Mouse (Mus musculus): ENCODE data around the gene Pla2g4d.

Pla2g4d gene

DNA sequence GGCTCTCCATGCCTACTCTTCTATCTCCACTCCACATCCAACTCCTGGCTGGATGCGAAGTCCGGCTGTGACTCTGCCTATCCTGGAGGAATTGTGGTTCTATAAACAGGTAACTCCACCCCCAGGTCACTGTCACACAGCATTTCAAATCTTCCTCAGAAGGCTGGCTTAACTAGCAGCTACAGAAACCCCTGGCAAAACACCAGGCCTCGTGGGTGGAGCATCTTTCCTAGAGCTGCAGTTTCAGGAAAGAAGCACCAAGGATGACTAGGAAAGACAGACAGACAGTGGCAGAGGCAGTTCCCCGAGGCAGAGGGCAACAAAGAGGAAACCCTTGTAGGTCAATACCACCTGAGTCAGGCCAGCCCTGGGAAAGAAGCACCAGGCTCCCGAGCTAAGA is at the start of gene Pla2g4d:
TSS of gene Pla2g4d (minus strand) at position 203 of the 400 bp plus-strand sequence.
- DNase-seq (ENCODE audit: low spot score) = no peak

GRCm38 (mm10) chr2:120337886-120338285 is 48.9 kb upstream of the Pla2g4d start:
- DNase-seq (ENCODE audit: low spot score) = no peak

DNA sequence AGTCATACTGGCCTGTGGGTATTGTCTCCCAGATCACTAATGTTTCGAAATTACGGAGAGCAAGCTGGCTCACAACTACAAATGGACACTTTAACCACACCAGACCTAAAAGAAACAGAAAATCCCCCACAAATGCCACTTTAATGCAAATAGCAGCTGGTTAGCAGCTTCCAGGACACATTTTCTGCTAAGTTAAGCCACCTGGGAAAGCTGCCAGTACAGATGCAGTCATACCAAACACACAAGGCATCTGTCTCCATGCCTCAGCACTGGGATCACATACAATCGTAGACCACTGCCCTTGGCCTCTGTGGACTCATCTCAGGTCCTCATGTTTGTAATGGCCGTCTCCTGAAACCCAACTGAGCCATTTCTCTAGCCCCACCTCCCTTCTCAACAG is 42.6 kb upstream of the Pla2g4d start:
- no peak for DNase-seq (ENCODE audit: low spot score)

- DNase-seq (ENCODE audit: low spot score) = no peak
Observed at GRCm38 (mm10) chr2:120315077-120315476, 26.1 kb upstream of the Pla2g4d start.

DNA sequence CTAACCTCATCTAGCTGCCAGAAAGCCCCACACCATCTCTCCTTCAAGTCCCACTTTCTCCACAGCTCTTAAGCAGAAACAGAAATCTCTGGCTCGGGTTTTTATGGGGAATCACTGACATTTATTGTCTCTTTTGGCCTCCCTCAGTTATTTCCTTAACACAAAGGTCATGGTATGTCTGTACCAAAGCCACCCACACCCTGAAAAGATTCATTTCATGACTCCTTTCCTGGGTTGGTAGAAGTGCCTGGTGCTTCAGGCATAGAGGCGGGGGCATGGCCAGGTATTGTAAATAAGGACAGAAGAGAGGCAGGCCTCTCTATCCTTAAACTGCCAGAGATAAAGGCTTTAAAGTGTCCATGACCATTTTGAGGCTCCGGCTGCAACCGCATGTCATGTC is 25.5 kb upstream of the Pla2g4d start:
- DNase-seq (ENCODE audit: low spot score) = no peak

- DNase-seq (ENCODE audit: low spot score) = no peak
Observed at GRCm38 (mm10) chr2:120313976-120314375, 25.0 kb upstream of the Pla2g4d start, which contains the start of gene Pla2g4f. Gene Pla2g4f, minus strand, starts transcription at chr2:120314165.

DNA sequence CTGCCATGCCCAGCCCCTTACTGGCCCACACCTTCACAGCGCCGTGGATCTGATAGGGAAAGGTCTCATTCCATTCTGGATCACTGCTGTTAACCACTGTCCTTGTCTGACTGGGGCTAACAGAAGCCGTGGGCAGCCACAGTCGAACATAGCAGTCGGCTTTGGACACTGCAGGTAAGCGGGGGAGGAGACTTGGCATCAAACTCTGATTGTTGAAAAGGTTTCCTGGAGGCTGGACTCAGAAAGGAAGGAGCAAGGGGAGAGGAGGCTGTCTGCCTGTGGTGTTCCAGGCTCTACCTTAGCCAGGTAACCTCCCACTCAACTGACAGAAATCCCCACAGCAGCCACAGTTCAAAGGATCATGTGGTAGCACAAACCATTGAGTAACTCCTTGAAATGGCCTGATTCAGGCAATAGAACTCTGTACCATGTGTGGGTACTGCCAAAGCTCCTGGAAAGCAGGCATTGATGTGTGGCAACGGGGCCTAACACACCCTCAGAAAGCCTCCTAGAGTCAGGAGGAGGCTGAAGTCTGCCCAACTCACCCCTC is 23.4 kb upstream of the Pla2g4d start:
- no peak for DNase-seq (ENCODE audit: low spot score)

GRCm38 (mm10) chr2:120304113-120304512 is 15.1 kb upstream of the Pla2g4d start:
- DNase-seq (ENCODE audit: low spot score) = no peak

GRCm38 (mm10) chr2:120301076-120301475 is 12.1 kb upstream of the Pla2g4d start:
- no peak for DNase-seq (ENCODE audit: low spot score)

- DNase-seq (ENCODE audit: low spot score) = no peak
Observed at GRCm38 (mm10) chr2:120299866-120300265, 10.9 kb upstream of the Pla2g4d start.

DNA sequence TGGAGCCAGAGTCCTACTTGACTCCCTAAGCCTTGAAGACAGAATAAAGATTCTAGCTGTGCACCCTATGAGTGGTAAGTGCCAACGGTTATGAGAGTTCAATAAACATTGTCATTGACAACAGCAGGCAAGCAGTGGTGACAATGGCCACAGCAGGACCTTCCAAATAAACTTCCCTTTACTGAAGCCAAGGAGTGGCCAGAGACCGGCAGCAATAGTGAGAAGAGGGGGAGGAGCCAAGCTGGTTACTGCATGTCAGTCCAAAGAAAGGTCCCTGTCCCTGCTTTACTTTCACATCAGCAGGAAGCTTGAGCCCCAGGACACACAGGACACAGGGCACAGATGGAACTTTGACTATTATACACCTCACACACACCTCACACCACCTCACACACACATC is 7.2 kb upstream of the Pla2g4d start:
- no peak for DNase-seq (ENCODE audit: low spot score)

- DNase-seq (ENCODE audit: low spot score) = no peak
Observed at GRCm38 (mm10) chr2:120291471-120292078, 2.6 kb upstream of the Pla2g4d start.

GRCm38 (mm10) chr2:120288401-120288800 is 596 bp downstream of the Pla2g4d start:
- no peak for DNase-seq (ENCODE audit: low spot score)

DNA sequence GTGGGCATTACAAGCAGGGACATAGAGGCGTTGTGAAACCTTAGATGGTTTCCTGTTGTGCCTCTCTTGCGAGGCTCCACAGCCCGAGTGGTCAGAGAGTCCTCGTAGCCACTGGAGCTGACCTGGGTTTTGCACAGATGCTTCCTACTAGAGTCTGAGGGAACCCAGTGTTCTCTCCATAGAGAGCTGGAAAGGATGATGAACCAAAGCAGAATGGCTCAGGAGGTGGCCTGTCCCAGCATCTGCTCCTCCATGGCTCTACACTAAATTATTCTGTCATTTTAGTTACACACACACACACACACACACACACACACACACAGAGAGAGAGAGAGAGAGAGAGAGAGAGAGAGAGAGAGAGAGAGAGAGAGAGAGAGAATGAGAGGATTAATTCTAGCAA is 3.4 kb downstream of the Pla2g4d start:
- DNase-seq (ENCODE audit: low spot score) = no peak

DNA sequence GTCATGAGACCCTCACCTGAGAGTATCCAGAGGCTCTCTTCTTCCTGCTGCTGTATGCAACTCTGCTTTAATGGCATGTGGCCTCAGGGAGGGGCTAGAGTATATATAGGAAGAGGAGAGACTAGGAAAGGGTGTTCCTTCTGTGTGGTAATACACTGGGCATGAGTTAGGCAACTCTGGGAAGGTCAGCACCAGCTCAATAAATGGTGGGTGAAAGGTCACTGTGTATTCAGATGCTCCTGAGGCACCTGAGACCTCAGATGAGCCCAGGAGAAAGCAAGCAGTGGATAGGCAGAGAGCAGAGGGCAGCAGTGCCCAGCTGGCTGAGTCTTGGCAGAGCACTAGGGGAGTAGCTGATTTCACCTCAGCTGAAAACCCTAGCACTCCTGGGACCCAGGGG is 4.3 kb downstream of the Pla2g4d start:
- no peak for DNase-seq (ENCODE audit: low spot score)

- no peak for DNase-seq (ENCODE audit: low spot score)
Observed at GRCm38 (mm10) chr2:120284094-120284493, 4.9 kb downstream of the Pla2g4d start.

GRCm38 (mm10) chr2:120283550-120283949 is 5.4 kb downstream of the Pla2g4d start:
- no peak for DNase-seq (ENCODE audit: low spot score)

DNA sequence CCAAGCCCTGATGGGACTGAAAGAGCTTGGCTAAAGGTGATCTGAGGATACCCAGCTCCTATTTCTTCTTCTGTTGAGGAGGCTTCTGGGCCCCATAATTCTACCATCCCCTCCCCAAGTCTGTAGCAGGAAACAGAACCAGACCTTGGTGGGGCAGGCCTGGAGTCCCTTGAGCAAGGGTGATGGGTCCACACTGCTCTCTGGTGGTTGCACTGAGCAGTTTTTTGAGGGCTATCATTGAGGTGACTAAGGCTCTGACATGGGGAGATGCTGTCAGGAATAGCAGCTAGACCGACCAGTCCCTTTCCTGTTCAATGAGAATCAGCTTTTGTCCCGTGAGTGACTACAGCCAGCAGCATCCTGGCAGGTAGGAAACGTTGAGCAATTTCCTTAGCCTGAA is 7.8 kb downstream of the Pla2g4d start:
- no peak for DNase-seq (ENCODE audit: low spot score)

GRCm38 (mm10) chr2:120279961-120280360 is 9.0 kb downstream of the Pla2g4d start:
- DNase-seq (ENCODE audit: low spot score) = peak; percentile 15

GRCm38 (mm10) chr2:120276951-120277350 is 12.0 kb downstream of the Pla2g4d start:
- no peak for DNase-seq (ENCODE audit: low spot score)

GRCm38 (mm10) chr2:120268635-120269034 is 20.4 kb downstream of the Pla2g4d start:
- no peak for DNase-seq (ENCODE audit: low spot score)

- DNase-seq (ENCODE audit: low spot score) = no peak
Observed at GRCm38 (mm10) chr2:120265523-120265922, 23.5 kb downstream of the Pla2g4d start.

DNA sequence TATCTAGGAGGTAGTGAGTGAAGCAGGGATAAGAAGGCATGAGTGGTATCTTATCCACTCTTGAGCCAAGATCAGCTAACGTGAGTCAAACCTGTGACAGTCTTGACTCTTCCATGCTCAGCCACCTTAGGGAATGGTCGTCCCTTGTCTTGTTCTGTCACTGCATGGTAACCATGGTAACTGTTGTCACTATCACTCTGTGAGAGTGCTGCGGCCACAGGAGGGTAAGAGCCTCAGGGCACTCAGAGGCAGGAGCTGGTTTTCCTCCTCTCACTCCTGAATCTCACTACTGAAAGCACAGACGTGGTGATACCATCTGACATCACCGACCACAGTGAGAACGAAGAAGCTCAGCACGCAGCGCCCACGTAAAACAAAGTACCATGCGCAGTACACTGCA is 24.1 kb downstream of the Pla2g4d start:
- no peak for DNase-seq (ENCODE audit: low spot score)

DNA sequence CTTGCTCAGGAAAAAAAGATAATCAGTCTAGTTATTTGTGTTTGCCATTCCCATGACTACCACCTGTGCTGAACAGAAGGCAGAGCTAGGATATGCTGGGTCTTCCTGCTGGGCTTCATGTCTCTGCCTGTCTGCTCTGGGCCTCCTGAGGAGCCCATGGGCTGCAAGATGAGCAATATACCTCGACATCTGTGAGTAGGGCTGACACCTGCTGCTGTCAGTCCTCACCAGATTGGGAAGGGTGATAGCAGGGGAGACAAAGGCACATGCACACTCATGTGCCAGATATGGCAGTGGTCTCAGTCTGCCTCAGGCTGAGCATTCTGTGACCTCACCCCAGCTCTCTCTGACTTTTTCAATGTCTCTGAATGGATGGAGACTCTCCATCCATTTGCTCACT is 26.1 kb downstream of the Pla2g4d start:
- DNase-seq (ENCODE audit: low spot score) = no peak

Measured in left cerebral cortex, adult 11 months (tissue).